Mouse (Mus musculus) brain, embryonic 18.5 days (tissue): ENCODE measurements at regions not wholly inside any gene's neighbourhood (a gene's known extent, or its start where the extent isn't known, plus 50 kb on each side); places are given as distances from the start of the nearest gene placed in this dataset.
"Not testable (repeated sequence)": the region's sequence is repeated elsewhere in the genome, so short reads cannot be mapped to it uniquely, and the experiment has no call there.

Experiments
- DNase-seq: peaks from one replicate; pipeline ENCODE4 v3.0.0-alpha.2; 2012; ENCODE audit warnings: low read depth, low spot score

DNA sequence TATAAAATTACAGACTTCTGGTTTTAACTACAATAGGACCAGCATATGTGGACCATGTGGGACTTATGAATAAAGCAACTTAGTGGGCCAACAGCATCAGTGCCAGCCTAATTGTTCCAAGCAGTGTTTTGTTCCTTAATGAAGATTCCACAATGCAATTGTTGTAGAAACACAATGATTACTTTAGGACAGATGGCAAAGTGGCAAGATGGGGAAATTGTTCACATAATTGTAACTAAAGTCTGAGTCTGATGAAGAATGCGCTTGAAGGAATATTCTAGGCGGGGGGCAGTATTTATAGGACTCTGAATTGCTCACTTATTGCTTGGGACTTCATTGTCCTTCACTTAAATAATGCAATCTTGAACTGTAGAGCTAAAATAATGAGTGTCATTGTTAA is 253.4 kb upstream of the Kcnj3 start:
- DNase-seq = no peak

DNA sequence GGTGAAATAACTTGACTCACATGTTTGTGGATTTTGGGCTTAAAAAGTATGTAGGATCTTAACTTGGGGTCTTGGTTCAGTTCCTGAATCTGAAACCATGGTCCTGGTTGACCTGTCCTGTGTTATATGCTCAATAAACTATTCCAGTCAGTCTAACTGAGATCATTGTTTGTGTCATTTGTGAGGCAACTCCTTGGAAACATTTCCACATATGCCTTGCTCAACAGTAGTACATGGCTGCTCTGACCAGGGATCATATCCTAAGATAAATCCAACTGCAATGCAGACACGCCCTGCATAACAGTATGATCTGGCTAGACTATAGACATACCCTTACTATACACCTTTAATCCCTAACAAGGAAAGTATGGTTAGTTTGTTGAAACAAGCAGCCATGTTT is 228.9 kb upstream of the Kcnj3 start:
- no peak for DNase-seq

DNA sequence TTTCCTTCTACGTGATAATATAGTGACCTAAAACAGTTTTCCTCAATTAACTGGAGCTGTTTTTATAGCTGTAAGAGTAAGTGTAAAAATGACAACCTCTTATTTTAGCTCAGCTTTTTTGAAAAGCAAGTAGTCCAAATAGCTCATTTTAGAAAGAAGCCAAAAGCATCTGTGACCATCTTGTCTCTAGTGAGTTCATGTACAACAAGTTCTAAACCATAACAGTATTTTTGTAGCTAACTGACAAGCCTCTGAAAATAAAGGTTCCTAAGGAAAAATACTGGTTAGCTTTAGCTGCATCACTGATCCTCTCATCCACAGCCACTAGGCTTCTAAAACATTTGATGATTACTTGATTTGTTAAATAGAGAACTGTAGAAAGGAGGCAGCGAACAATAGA is 227.2 kb upstream of the Kcnj3 start:
- DNase-seq = no peak

DNA sequence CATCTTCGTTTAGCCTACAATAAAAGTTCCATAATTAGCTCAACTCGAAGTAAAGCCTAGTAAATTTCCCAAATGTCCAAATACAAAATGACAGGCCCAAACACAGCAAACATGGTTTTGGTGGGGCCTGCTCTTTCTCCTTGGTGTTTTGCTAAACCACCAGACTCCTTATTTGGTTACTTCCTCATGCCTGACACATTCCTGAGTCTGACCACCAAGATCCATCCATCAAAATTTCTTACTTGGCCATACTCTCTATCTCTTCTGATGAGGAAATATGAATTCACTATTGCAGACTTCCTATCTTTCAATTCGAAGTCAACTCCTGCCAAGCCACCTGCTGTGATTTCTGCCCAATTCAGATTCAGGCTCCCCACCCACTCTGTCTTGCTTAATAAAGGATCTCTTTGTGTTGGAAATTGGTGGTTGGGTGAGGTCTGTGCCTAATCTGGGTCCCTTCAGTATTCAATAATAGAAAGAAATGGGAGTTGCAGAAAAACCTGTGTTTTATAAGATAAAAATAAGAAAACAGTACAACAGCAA is 225.9 kb upstream of the Kcnj3 start:
- DNase-seq = no peak

DNA sequence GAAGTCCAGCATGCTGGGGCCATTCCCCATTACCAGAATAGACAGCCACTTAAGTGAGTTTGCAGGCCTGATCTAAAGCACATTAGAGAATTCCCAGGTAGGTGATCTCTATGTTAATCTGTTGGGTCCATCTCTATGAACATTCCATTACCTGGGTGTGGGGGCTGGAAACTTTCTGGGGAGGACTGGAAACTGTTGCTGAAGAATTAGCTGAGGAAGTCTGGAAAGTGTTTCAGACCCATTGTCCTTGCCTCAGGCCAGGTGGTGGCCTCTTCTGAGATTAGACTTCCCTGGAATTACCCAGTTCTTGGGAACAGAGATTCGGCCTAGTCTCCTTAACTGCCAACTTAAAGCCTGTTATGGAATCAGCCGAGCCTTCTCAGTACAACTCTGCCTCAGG is 224.5 kb upstream of the Kcnj3 start:
- no peak for DNase-seq

DNA sequence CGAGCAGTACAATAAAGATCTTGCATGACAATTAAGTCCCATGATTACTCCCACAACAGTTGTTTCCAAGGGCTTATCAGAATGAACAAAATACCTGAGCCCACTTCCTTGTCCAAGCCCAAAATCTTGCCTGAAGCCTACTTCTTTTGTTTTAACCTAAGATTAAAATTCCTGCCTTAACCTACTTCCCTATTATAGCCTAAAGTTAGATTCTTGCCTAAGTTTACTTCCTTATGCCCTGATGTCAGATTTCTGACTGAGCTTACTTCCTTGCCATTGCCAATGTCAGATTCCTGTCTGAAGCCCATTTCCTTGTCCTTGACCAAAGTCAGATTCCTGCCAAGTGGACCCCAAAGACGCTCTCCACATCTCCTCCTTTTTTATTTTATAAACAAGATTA is 213.7 kb upstream of the Kcnj3 start:
- DNase-seq = no peak

DNA sequence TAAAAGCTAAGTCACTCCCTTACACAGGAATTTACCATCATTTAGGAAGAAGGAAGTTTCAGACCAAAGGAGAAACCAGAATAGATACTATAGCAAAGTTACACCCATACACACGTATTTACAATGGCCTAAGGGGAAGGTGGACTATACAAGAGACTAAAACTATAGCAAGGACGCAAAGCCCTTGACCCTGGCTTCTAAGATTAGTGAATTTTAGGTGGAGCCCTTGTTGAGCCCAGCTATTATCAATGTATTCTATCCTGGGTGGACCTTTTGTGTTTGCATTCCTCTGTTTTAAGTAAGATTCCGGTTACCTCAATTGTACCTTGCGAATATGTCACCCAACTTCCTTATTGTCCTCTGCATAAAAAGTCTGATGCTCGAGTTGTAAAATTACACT is 213.0 kb upstream of the Kcnj3 start:
- DNase-seq = not testable (repeated sequence)

DNA sequence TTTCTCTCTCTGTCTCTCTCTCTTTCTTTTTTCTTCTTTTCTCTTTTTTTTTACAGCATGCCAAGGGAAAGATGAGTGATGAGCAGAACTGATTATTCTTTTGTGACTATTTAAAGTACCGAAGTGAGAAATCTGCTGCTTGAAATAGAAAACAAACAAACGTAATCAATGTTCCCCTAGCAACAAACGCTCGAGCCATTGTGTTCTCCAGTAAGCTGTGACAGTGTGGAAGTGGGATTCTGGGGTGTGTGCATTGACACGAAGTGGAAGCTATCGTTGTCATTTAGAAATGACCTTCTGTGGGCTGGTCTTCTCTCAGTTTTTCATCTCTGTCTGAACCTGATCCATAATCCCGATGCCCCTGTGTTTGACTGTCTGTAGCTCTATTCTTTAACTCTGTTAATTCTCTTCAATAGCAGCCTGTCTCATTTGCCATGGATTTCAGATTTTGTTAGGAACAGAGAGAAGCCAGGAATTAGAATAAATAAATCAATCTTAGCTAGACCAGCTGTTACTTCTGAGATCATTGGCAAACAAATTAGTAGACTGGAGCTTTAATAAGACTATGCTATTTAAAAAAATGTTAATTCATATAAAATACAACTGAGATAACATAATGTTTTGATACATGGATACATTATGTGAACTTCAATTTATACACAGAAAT is 207.5 kb upstream of the Kcnj3 start:
- peak; percentile 18 for DNase-seq

DNA sequence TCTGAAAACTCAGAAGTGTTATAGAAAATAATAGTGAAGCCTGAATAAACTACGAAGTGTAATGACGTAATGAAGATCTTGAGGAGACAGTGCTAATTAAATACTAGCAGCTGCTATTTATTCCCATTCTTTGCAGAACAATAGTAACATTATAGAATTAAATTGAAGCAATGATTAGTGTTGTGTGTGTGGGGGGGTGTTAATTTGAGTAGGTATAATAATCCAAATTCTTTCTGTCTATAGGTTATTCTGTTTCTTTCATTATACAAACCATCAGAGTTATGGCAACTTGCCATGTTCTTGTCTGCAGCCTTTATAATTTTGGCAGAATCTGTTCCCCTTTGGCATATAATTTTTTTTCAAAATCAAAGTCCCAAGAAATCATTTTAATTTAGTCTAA is 203.9 kb upstream of the Kcnj3 start:
- DNase-seq = no peak

DNA sequence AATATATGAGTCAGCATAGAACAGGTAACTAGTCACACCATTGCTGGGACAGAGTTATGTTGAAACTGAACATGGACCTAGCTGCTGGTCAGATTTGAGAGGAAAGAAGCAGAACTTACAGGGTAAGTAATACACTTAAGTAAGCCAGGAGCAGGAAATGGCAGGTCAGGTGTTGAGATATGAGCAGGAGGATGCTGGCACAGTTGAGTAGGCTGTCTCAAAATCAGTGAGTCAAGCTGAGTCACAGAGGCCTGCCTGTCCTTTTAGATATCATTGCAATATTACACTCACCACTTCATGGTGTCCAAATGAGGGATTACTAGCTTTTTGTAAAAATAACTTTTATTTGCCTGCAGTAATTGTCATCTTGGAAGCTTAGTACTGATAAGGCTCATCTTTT is 182.6 kb upstream of the Kcnj3 start:
- DNase-seq = no peak

DNA sequence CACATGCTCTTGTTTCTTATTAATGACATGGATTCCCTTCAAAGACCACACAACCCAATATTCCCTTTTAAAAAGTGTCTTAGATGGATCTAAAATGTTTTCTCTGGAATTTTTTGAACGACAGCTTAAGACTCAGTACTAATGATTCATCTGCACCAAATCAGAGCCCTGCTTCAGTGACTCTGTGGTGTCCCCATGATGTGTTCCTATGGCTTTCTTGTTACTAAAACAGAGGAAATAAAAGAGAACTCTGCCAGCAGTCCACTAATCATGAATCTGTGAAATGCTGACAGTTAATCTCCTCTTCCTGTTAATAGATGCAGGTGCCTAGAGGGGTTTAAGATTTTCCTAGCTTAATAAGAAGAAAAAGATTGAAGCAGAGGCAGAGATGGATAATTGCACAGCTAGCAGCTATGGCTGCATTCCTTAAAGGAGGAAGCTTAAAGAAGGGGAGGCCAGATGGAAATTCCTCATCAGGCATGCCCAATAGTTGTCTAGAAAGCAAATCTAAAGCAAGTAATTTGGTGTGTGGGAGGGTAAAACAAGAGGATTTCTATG is 173.0 kb upstream of the Kcnj3 start:
- no peak for DNase-seq

DNA sequence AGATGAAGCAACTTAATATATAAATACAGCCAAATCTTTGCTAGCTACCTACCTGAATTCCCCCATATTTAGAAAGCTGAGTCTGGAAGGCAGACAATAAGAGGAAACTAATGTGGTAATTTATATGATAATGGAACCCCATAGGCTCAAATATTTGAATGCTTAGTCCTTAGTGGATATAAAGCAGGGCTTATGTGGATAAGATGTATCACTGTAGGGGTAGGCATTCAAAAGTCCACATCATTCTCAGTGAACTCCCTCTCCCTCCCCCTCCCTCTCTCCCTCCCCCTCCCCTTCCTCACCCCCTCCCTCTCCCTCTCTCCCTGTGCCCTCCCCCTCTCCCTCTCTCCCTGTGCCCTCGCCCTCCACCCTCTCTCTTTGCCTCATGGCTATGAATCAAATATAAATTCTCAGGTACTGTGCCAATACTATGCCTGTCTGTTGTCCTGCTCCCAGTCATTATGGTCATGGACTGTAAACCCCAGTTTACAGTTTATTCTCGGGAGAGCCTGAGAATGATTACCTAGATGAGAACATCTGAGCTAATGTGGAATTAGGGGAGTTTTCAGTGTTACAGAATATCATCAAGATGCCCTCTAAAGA is 171.8 kb upstream of the Kcnj3 start:
- DNase-seq = no peak

DNA sequence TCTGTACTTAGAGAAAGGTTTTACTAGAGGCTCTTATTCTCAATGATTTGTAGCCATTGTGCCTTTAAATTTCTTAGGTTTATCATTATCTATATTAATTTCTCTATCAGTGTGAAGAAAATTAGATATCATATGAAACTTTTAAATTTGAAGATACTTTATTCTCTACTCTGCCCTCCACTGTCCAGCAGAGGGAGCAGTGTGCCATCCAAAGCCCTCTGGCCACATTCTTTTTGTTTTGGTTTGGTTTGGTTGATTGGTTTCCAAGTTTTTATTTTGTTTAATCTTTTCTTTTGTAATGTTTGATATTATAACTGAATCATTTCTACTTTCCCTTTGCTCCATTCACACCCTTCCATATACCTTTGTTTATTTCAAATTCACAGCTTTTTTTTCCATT is 129.4 kb upstream of the Kcnj3 start:
- DNase-seq = no peak

DNA sequence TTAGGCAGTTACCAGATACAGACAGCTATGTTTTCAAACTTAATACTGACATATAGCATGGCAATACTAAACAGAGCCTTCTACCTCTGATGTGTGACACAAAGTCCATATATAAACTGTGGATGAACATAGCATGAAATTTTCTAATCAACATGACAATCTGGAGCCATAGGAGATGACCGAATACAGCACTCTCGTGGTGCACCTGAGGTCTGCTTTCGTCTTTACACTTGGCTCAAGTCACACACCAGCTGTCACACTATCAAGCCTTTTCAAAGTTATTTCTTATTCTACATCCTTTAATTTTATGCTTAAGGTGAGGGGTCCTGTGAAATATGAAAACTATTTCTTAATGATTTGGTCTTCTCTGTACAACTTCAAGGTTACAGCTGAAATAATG is 120.1 kb upstream of the Kcnj3 start:
- DNase-seq = no peak

DNA sequence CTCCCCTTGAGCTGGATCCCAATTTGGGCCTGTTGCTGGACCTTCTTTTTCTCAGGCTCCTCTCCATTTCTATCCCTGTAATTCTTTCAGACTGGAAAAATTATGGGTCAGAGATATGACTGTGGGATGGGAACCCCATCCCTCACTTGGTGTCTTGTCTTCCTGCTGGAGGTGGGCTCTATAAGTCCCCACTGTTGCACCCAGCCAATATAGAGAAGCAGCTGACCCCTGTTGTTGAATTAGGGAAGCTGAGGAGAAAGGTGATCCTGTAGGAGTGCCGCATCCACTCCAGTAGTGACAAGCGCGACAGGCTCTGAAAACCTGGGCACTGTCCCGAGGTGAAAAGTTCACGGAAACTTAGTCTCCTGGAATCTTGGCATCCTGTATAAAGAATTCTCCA is 81.7 kb upstream of the Kcnj3 start:
- not testable (repeated sequence) for DNase-seq
